Mouse (Mus musculus) lung, adult 10 weeks (tissue): Measurements from ENCODE around the gene Cox8c. TPM values are rescaled to one million over a fixed set of nuclear protein-coding genes. Genes with fewer than 3 reads are reported as not detected.

Experiments
- polyA plus RNA-seq: library from polyadenylated mRNA; stranded (reverse); fragments of 350-450 nt; fragmentation: Illumina TruSeq; extraction: RNeasy Lipid Tissue Mini Kit (QIAGEN cat#74804); gene quantifications from one replicate; pipeline ENCODE4 v1.2.3, GENCODE M21; 2014; ENCODE audit warnings: low read depth, low replicate concordance; ENCODE audit not compliant: insufficient read depth

The Cox8c gene
- polyA plus RNA-seq: not detected

DNA sequence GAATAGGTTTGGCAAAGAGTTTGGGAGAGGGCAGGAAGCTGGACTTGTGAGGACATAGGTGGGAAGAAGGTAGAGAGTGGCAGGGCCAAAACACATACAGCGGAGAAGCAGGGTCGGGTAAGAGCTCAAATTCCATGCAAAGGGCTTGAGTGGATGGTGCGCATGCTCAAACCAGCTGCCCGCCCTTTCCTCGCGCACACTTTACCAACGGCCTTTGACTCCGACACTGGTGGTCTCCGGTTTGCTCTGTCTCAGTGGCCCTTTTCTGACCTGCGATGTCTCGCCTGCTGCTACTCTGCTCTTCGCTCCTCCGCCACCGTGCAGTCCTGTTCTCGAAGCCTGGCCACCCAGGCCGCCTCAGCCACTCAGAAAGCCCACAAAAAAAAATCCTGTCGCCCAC is at the start of gene Cox8c:
Gene Cox8c, plus strand, starts transcription at position 226 of the 400 bp plus-strand sequence.

DNA sequence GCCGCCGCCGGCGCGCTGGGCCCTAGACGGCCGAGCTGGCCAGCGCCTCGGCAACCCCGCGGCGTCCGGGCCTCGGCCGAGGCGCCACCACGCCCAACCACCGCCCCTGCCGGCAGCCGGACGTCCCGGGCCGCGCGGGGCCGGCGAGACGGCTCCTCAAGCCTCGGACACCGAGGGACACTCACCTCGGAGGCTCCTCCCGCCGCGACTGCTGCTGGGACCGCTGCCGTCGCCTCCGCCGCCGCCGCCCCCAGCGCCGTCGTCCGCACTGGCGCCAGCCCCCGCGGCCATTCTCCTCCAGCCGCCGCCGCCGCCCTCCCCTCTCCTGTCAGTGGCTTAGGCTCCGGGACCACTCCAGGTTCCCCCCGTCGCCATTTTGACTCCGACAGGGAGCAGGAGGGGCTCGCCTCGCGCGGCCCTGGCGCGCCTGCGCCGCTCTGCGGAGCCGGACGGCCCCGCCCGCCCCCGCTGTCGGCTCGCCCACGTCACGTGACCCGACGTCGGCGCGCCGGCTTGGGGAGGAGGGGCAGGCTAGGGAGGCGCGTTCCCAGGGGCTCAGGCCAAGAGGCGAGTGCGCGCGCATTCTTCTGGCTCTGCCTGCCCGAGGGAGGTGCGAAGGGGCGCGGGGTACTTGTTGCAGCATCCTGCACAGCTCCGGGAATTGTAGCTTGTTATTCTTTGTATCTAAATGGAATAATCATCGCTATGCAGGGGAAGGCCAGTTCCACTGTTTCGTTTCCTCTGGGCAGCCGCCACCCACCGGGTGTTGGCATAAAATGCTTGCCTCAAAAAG is 20.9 kb upstream of the Cox8c start, which contains the start of gene Btbd7:
Gene Btbd7, minus strand, starts transcription at position 441 of the 793 bp plus-strand sequence.

DNA sequence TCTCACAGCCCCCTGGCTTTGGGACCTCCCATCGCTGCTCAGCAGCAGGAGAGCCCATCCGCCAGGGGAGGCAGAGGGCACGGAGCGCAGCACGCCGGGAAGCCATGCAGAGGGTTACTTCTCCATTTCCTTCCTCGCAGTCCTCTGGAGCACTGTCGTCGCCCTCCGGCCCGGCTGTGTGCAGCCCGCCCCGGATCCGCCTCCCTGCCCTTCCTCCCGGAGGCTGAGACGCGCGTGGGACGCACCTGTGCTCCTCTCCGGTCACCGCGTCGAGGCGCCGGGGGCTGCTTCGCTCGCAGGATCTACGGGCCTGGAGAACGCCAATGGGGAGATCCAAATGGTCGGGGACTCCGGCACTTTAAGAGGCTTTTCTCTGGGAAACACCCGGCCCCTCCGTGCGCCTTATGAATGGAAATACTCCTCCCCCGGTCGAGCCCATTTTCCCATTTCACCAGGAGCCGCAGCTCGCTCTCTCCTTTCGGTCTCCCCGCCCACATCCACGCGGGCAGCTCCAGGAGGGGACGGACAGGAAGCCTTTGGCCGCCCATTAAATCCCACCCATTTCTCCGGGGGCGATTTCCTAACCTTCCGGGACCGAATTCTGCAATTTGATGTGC is 49.8 kb downstream of the Cox8c start, which contains the start of gene Unc79:
Gene Unc79, plus strand, starts transcription at position 82 of the 617 bp plus-strand sequence.

Other genes with a start within 250 kb of the Cox8c start
- 14.9 TPM for gene Itpk1, start 194.4 kb upstream of the Cox8c start, polyA plus RNA-seq
- 2.8 TPM for gene Moap1, start 155.7 kb upstream of the Cox8c start, polyA plus RNA-seq
- 4.8 TPM for gene Tmem251, start 155.6 kb upstream of the Cox8c start, polyA plus RNA-seq
- gene Gm28051, start 141.6 kb upstream of the Cox8c start, polyA plus RNA-seq: not detected
- gene Gon7, start 141.5 kb upstream of the Cox8c start, polyA plus RNA-seq: 6.0 TPM
- gene Ubr7, start 141.3 kb upstream of the Cox8c start, polyA plus RNA-seq: 15.6 TPM
- 4.9 TPM for gene Gm20604, start 140.6 kb upstream of the Cox8c start, polyA plus RNA-seq
- gene Btbd7, start 20.8 kb upstream of the Cox8c start, polyA plus RNA-seq: 9.9 TPM
- gene Unc79, start 49.5 kb downstream of the Cox8c start, polyA plus RNA-seq: 0.71 TPM